Mouse (Mus musculus) neutrophil, adult 5-6 weeks (primary cell): Measurements from ENCODE around the gene Otulin. TPM values are rescaled to one million over a fixed set of nuclear protein-coding genes. Genes with fewer than 3 reads are reported as not detected.

ENCODE experiments used
- ATAC-seq: fragments of 151-379, 151-347 bp; 2 replicates; pipeline ENCODE4 v1.8.0; 2017; ENCODE audit warnings: mild to moderate bottlenecking, moderate TSS enrichment; ENCODE audit not compliant: insufficient number of reproducible peaks, poor library complexity, low FRiP score, severe bottlenecking; ENCODE audit errors: extremely low read depth
- total RNA-seq: library from RNA; stranded (forward); fragments of 200-1000 nt; gene quantifications from 2 replicates; pipeline ENCODE4 v1.2.3, GENCODE M21; 2017

The Otulin gene
- total RNA-seq = 78.6 and 82.3 TPM in 2 replicates

DNA sequence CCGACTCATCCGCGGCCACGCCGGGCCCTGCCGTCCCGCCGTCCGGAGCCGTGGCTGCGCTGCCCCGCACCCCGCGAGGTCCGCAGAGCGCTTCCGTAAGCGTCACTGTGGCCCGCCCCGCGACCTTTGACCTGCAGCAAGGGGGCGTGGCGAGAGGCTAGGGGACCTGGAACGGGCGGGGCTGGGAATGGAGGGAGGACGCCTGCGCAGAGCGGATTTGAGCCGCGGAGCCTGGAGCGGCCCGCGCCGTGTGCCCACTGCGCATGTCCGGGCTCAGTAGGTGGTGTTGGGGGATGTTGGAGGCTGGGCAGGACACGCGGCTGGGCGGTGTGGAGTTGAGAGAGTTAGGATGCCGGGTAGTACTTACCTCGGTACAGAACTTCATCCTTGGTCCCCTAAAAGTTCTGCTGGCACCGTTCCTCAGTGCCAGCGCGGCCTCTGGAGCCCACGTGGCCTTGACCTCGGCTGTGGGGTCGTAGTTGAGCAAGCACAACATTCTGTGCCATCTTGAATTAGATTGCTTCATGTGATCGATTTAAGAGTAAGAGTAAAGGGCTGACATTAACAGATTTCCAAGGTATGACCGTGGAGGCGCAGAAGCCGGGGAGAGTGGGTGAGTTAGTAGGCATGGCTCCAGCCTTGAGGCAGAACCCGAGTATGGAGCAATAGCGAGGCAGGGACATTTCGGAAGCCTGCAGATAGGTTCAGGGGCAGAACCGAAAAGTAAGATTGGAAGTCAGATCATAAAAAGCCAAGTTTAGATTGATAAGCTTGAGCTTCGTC, at the start of gene Otulin:
TSS of gene Otulin (minus strand) at position 93 of the 783 bp plus-strand sequence.
- ATAC-seq = peak; percentile 92

- no peak for ATAC-seq
Measured at GRCm38 (mm10) chr15:27678511-27678910, 48.0 kb upstream of the Otulin start.

DNA sequence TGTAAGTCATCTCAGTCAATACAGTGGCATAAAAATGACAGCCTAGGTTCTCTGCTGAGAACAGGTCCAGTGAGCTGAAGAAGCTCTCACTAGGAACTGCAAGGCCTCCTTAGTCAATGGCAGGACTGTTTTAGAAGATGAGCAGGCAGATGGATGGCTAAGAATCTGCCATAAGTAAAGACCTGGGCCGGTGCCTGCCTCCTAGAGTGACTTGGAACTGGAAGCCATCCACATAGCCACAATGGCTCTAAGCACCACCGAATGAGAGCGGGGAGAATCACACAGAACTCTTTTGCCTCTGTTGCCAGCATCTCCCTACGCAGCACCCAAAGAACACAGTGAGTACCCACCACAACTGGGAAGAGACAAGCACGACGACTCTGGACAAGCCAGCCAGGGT, 47.3 kb upstream of the Otulin start:
- no peak for ATAC-seq

DNA sequence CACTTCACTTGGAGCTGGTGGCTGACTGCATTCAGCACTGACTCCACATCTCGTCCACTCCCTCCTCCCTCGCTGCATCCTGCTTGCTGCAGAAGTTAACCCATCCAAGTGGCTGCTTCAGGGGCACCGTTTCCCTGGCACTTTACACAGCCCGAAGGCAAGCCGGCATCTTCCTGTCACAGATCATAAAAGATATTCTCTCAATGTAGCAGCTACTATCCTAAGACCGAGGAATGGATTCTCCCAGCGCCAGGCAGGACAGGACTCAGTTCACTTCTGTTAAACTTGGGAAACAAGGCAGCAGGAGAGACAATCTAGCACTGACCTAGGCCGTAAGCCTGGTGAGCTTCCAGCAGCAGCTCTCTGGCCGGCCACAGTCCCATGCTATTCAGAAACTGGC, 45.7 kb upstream of the Otulin start:
- ATAC-seq = no peak

- ATAC-seq = peak; percentile 25; the same call in 1 of the 2 replicates
Measured at GRCm38 (mm10) chr15:27675122-27675521, 44.6 kb upstream of the Otulin start.

GRCm38 (mm10) chr15:27674041-27674440, 43.5 kb upstream of the Otulin start:
- no peak for ATAC-seq

GRCm38 (mm10) chr15:27673151-27673550, 42.7 kb upstream of the Otulin start:
- ATAC-seq = no peak

- no peak for ATAC-seq
Measured at GRCm38 (mm10) chr15:27672259-27672658, 41.8 kb upstream of the Otulin start.

- ATAC-seq = 0 out of 2 replicates have a peak, but pooled peaks have one; percentile 15
Measured at GRCm38 (mm10) chr15:27671612-27672245, 41.2 kb upstream of the Otulin start.

- ATAC-seq = peak; percentile 39; the same call in 1 of the 2 replicates
Measured at GRCm38 (mm10) chr15:27670708-27671107, 40.2 kb upstream of the Otulin start.

- no peak for ATAC-seq
Measured at GRCm38 (mm10) chr15:27669931-27670411, 39.5 kb upstream of the Otulin start.

- ATAC-seq = no peak
Measured at GRCm38 (mm10) chr15:27669276-27669675, 38.8 kb upstream of the Otulin start.

DNA sequence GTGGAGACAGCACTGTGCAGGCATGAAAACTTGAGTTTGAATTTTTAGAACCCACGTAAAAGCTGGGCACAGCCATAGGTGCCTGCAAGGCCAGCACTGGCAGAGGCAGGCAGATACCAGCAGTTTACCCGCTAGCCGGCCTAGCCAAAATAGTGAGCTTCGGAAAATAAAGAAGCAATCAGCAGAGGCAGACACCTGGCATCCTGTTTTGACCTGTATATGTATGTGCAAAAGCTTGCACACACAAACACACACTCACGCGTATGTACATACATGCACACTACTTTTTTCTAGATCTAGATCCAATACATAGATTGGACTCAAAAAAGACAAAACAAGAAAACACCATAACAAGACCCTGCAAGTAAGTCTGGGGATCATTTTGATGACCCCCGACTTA, 38.1 kb upstream of the Otulin start:
- ATAC-seq = no peak

DNA sequence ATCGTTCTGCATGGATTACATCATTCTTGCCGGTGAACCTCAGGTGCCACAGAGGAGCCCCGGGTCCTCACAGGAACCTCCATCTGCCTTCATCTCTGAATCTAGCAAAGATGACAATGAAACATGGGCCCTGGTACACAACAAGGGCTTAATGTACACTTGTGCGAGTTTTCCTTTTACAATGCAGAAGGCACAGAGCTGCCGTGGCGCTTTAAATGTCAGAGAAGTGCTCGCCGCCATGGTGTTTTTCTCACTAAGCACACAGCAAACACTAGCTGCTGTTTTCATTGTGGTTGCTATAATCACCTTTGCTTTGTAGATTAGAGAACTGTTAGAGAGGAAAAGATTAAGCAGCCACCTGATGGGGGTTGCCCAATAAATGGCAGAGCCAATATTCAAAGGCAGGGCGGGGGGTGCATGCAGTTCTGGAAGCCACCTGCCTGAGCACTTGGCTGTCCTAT, 37.5 kb upstream of the Otulin start:
- ATAC-seq = no peak

GRCm38 (mm10) chr15:27666911-27667539, 36.5 kb upstream of the Otulin start:
- no peak for ATAC-seq

- no peak; the same call in 1 of the 2 replicates for ATAC-seq
Measured at GRCm38 (mm10) chr15:27665392-27665911, 35.0 kb upstream of the Otulin start.

DNA sequence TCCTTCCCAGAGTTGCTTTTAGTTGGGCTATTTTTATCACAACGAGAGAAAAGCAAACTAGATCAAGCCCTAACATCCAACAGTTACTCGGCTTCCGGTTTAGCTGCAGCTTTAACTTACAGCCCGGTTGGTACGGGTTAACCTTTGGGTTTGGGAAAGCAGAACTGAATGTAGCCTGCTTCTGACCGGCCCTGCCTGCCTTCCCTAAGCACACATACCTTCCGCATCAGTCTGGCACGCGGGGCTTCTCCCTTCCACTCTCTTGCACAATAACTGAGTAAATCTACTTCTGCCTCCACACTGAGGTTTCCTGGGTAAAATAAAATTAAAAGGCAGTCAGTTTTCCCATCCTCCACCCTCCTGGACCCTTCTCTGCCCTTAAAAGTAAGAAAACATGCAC, 33.6 kb upstream of the Otulin start:
- peak; percentile 70 for ATAC-seq

DNA sequence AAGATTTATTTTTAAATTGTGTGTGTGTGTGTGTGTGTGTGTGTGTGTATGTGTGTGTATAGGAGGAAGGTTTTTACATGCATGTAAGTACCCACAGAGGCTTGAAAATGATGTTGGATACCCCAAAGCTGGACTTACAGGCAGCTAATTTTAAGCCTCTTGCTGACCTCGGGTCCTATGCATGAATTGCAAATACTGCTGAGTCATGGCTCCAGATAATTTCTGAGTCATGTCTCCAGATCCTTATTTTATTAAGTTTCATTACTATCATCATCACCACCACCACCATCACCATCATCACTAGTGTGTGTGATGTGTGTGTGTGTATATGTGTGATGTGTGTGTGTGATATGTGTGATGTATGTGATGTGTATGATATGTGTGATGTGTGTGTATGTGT, 32.2 kb upstream of the Otulin start:
- ATAC-seq = no peak

GRCm38 (mm10) chr15:27661696-27662095, 31.2 kb upstream of the Otulin start:
- ATAC-seq = no peak
